Mouse (Mus musculus): ENCODE results near the gene Mpp3. TPM values are rescaled to one million over a fixed set of nuclear protein-coding genes. Genes with fewer than 3 reads are reported as not detected.

Gene Mpp3
- polyA plus RNA-seq, 1 experiment from 2014 or later = 5.7 TPM

- Histone ChIP-seq H3K27ac (ENCODE audit: low read length) (no peak overlapping the region), H3K4me3 (ENCODE audit: low read length) (no peak overlapping the region), H3K4me1 (ENCODE audit: control insufficient read depth, insufficient read depth, low read length) (peaks cover 11% of the 10 kb centered on the region), H3K4me2 (ENCODE audit: low read depth, low read length) (no peak overlapping the region), H3K36me3 (ENCODE audit: control insufficient read depth, insufficient read depth, low read length) (no peaks in the 10 kb centered on the region), H3K9ac (ENCODE audit: low read depth, low read length) (no peak overlapping the region), H3K9me3 (ENCODE audit: control insufficient read depth, low read length) (no peaks in the 10 kb centered on the region), H3K27me3 (replicated peaks; ENCODE audit: control insufficient read depth, insufficient read depth, low read length) (no peaks in the 10 kb centered on the region; the same call in 1 of the 2 replicates)
- WGBS = 72% methylated on average over 5 of the region's 5 CpGs
- ATAC-seq = no peak
Measured at GRCm38 (mm10) chr11:101950021-101950420, 78.2 kb downstream of the Mpp3 start.

Other genes starting within 250 kb of the Mpp3 start
- 3.8 and 4.8 TPM in 2 replicates for gene Etv4, start 243.1 kb downstream of the Mpp3 start, polyA plus RNA-seq (2015; fragmentation: Nextera tagmentation; extraction: Ambion mirVana)
- gene Meox1, start 134.1 kb downstream of the Mpp3 start, polyA plus RNA-seq (2015; fragmentation: Nextera tagmentation; extraction: Ambion mirVana) = 5.0 and 5.1 TPM in 2 replicates
- 0.12 TPM in 1 of 2 replicates, not detected in the other for gene Sost, start 61.4 kb downstream of the Mpp3 start, polyA plus RNA-seq (2015; fragmentation: Nextera tagmentation; extraction: Ambion mirVana)
- gene Cfap97d1, start 44.2 kb downstream of the Mpp3 start, polyA plus RNA-seq (2015; fragmentation: Nextera tagmentation; extraction: Ambion mirVana) = not detected in 2 replicates
- 27.6 and 29.5 TPM in 2 replicates for gene Dusp3, start 41.4 kb downstream of the Mpp3 start, polyA plus RNA-seq (2015; fragmentation: Nextera tagmentation; extraction: Ambion mirVana)
- 1.9 and 2.0 TPM in 2 replicates for gene Cd300lg, start 13.0 kb upstream of the Mpp3 start, polyA plus RNA-seq (2015; fragmentation: Nextera tagmentation; extraction: Ambion mirVana)
- 5.8 and 6.2 TPM in 2 replicates for gene Mpp2, start 60.1 kb upstream of the Mpp3 start, polyA plus RNA-seq (2015; fragmentation: Nextera tagmentation; extraction: Ambion mirVana)
- gene Ppy, start 72.9 kb upstream of the Mpp3 start, polyA plus RNA-seq (2015; fragmentation: Nextera tagmentation; extraction: Ambion mirVana) = 3.9 and 6.0 TPM in 2 replicates
- 62.9 and 67.0 TPM in 2 replicates for gene Pyy, start 79.4 kb upstream of the Mpp3 start, polyA plus RNA-seq (2015; fragmentation: Nextera tagmentation; extraction: Ambion mirVana)
- gene Nags, start 117.1 kb upstream of the Mpp3 start, polyA plus RNA-seq (2015; fragmentation: Nextera tagmentation; extraction: Ambion mirVana) = 33.8 and 39.1 TPM in 2 replicates
- 23.4 and 26.0 TPM in 2 replicates for gene Tmem101, start 127.9 kb upstream of the Mpp3 start, polyA plus RNA-seq (2015; fragmentation: Nextera tagmentation; extraction: Ambion mirVana)
- 87.9 and 115 TPM in 2 replicates for gene Lsm12, start 156.8 kb upstream of the Mpp3 start, polyA plus RNA-seq (2015; fragmentation: Nextera tagmentation; extraction: Ambion mirVana)
- gene G6pc3, start 161.2 kb upstream of the Mpp3 start, polyA plus RNA-seq (2015; fragmentation: Nextera tagmentation; extraction: Ambion mirVana) = 26.7 and 32.1 TPM in 2 replicates
- gene Hdac5, start 201.7 kb upstream of the Mpp3 start, polyA plus RNA-seq (2015; fragmentation: Nextera tagmentation; extraction: Ambion mirVana) = 54.8 and 55.5 TPM in 2 replicates
- gene BC030867, start 220.4 kb upstream of the Mpp3 start, polyA plus RNA-seq (2015; fragmentation: Nextera tagmentation; extraction: Ambion mirVana) = 12.4 and 15.9 TPM in 2 replicates
- 0.05 TPM in 2 replicates for gene Asb16, start 240.3 kb upstream of the Mpp3 start, polyA plus RNA-seq (2015; fragmentation: Nextera tagmentation; extraction: Ambion mirVana)